Mouse (Mus musculus) monocyte, adult 5-6 weeks (primary cell): ENCODE data around the gene Pkp4. TPM values are rescaled to one million over a fixed set of nuclear protein-coding genes. Genes with fewer than 3 reads are reported as not detected.

ENCODE experiments used
- ATAC-seq: fragments of 153-309, 156-312 bp; replicated peaks from 2 replicates; pipeline ENCODE4 v1.8.0; 2017; ENCODE audit warnings: mild to moderate bottlenecking; ENCODE audit not compliant: low TSS enrichment, insufficient number of reproducible peaks, severe bottlenecking, poor library complexity, low FRiP score
- total RNA-seq: library from RNA; stranded (forward); fragments of 200-1000, 200-491, 200-594 nt; gene quantifications from 3 replicates; pipeline ENCODE4 v1.2.3, GENCODE M21; 2017

The Pkp4 gene
- total RNA-seq, 1 experiment from 2014 or later, result 22.2 TPM

DNA sequence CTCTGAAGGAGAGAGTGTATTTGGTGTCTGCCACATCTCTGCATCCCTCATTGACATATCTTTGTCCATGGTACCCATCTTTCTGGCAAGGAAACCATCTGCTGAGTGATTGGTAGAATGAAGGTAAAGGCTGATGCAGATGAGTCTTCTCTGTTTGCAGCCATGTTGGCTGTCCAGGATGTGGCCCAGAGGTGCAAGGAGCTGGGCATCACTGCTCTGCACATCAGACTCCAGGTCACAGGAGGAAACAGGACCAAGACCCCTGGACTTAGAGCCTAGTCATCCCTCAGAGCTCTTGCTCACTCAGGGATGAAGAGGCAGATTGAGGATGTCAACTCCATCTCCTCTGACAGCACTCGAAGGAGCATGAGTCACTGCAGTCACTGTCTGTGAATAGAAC is 235.9 kb downstream of the Pkp4 start:
- ATAC-seq, result no peak

DNA sequence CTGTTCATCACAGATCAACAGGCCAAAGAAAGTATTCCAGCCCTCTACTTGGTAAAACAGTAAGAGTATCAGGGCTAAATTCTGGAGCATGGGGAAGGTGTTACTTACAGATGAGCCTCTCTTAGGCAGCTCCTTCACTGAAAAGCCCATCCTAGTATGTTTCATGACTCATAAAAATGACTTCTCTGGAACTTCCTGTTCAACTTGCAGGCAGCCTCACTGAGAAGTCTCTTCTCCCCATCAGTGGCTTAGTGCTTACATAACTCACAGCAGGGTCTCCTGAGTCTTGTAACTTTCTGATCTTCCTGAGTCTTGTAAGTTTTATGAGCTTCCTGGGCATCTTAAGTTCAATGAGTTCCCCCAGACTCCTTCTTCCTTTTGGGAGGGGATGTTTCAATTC is 236.9 kb downstream of the Pkp4 start:
- 0 out of 2 replicates have a peak, but pooled peaks have one; percentile 36 for ATAC-seq

GRCm38 (mm10) chr2:59400901-59401378 is 240.3 kb downstream of the Pkp4 start:
- 0 out of 2 replicates have a peak, but pooled peaks have one; percentile 41 for ATAC-seq

- peak; percentile 78; the same call in 1 of the 2 replicates for ATAC-seq
Observed at GRCm38 (mm10) chr2:59401841-59402461, 241.3 kb downstream of the Pkp4 start.

- no peak for ATAC-seq
Observed at GRCm38 (mm10) chr2:59404022-59404421, 243.4 kb downstream of the Pkp4 start.

Other genes starting within 250 kb of the Pkp4 start
- 0.19 to 1.1 TPM in 2 of 3 replicates, not detected in the other for gene Ccdc148, start 167 bp upstream of the Pkp4 start, total RNA-seq